Mouse (Mus musculus): Measurements from ENCODE around the gene Olfr495. TPM values are rescaled to one million over a fixed set of nuclear protein-coding genes. Genes with fewer than 3 reads are reported as not detected.

The Olfr495 gene
- total and polyA plus RNA-seq, 3 experiments, result not detected

DNA sequence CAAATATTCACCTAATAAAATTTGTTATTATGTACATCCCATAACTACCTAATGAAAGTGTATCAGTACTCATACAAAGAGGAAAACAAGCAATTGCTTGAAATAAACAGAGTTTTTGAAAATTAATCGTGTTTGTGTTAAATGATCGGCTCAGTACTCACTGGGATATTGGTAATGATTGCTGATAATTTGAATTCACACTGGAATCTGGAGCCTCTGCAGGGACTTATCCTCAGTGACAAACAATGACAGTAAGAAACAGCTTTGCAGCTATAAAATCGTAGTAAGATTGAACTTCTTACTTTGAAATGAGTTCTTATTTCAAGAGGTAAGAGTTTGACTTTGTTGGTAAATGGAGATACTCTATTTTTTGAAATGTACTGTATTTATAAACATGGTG lies 27.9 kb upstream of the Olfr495 start, which contains the start of gene Olfr494:
Gene Olfr494, plus strand, starts transcription at position 301 of the 400 bp plus-strand sequence.
- no peak within 1 kb of the TSS for H3K27ac ChIP-seq (ENCODE audit: insufficient read depth, low read depth)
- H3K4me2 ChIP-seq (ENCODE audit: insufficient read depth, low read depth, poor library complexity, severe bottlenecking), result no peak within 1 kb of the TSS
- H3K4me1 ChIP-seq (ENCODE audit: control insufficient read depth in 1 of 2, insufficient read depth in 2 of 2), result no peaks in the 10 kb centered on the region
- H3K27me3 ChIP-seq (replicated peaks), result no peaks in the 10 kb centered on the region
- H3K36me3 ChIP-seq (replicated peaks in 1 of 2; ENCODE audit: control insufficient read depth in 1 of 2, insufficient read depth in 1 of 2, low read length in 1 of 2), result no peaks in the 10 kb centered on the region
- H3K9ac ChIP-seq (ENCODE audit: insufficient read depth, low read depth), result no peak within 1 kb of the TSS
- in situ Hi-C loops (cut with MboI; ENCODE audit: low pct_ligation_motif_present, low pct_unique_long_range_greater_than_20kb, low sequenced_read_pairs) (no loop called here), dilution Hi-C loops (cut with MboI; ENCODE audit: extremely low pct_ligation_motif_present, extremely low pct_unique_long_range_greater_than_20kb, low sequenced_read_pairs) (no loop called here)
- DNase-seq (ENCODE audit: extremely low read depth), result no peak
- no peaks in the 10 kb centered on the region for H3K79me2 ChIP-seq (replicated peaks; ENCODE audit: control insufficient read depth, extremely low read depth, insufficient read depth, poor library complexity, severe bottlenecking)
- H3K9me3 ChIP-seq (replicated peaks; ENCODE audit: low read length), result peaks cover 7% of the 10 kb centered on the region
- H3K4me3 ChIP-seq (replicated peaks in 1 of 3; ENCODE audit: low read depth in 2 of 3, low read length in 2 of 3, poor library complexity in 1 of 3), result no peak within 1 kb of the TSS
- TF ChIP-seq MAX (IDR thresholded peaks at IDR 0.05; ENCODE audit: low read length) (no peak), USF1 (IDR thresholded peaks at IDR 0.05; ENCODE audit: low read depth, low read length) (no peak), MXI1 (IDR thresholded peaks at IDR 0.05; ENCODE audit: low read depth, low read length) (no peak), RCOR1 (conservative IDR thresholded peaks at IDR 0.05; ENCODE audit: low read depth, low read length) (no peak), GABPA (IDR thresholded peaks at IDR 0.05; ENCODE audit: insufficient replicate concordance, low read depth, low read length) (no peak), NRF1 (IDR thresholded peaks at IDR 0.05; ENCODE audit: low read depth, low read length) (no peak), POLR2A (IDR thresholded peaks at IDR 0.05; ENCODE audit: low read depth, low read length) (no peak), MYC (IDR thresholded peaks at IDR 0.05; ENCODE audit: low read depth, low read length) (no peak), IRF4 (IDR thresholded peaks at IDR 0.05; ENCODE audit: low read depth, low read length) (no peak), POLR2AphosphoS2 (IDR thresholded peaks at IDR 0.05; ENCODE audit: low read depth, low read length) (no peak), HCFC1 (IDR thresholded peaks at IDR 0.05; ENCODE audit: low read depth, low read length) (no peak), EP300 (IDR thresholded peaks at IDR 0.05; ENCODE audit: low read length) (no peak), RAD21 (IDR thresholded peaks at IDR 0.05; ENCODE audit: low read depth, low read length) (no peak), USF2 (conservative IDR thresholded peaks at IDR 0.05; ENCODE audit: low read depth, low read length) (no peak), TCF12 (IDR thresholded peaks at IDR 0.05; ENCODE audit: low read depth, low read length) (no peak), CTCF (conservative IDR thresholded peaks at IDR 0.05 in 1 of 2, IDR thresholded peaks at IDR 0.05 in 1 of 2; ENCODE audit: low read depth in 2 of 2, low read length in 2 of 2) (no peak), TBP (conservative IDR thresholded peaks at IDR 0.05; ENCODE audit: low read depth, low read length) (no peak), MAFK (IDR thresholded peaks at IDR 0.05; ENCODE audit: insufficient replicate concordance, low read length) (no peak), SIN3A (IDR thresholded peaks at IDR 0.05; ENCODE audit: low read length) (no peak)

DNA sequence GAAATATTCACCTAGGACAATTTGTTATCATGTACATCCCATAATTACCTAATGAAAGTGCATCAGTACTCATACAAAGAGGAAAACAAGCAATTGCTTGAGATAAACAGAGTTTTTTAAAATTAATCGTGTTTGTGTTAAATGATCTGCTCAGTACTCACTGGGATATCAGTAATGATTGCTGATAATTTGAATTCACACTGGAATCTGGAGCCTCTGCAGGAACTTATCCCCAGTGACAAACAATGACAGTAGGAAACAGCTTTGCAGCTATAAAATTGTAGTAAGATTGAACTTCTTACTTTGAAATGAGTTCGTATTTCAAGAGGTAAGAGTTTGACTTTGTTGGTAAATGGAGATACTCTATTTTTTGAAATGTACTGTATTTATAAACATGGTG lies 27.2 kb downstream of the Olfr495 start, which contains the start of gene Olfr497:
Gene Olfr497, plus strand, starts transcription at position 301 of the 400 bp plus-strand sequence.
- H3K4me1 ChIP-seq (ENCODE audit: control insufficient read depth in 1 of 2, insufficient read depth in 2 of 2), result no peaks in the 10 kb centered on the region
- H3K27me3 ChIP-seq (replicated peaks), result no peaks in the 10 kb centered on the region
- peaks cover 18% of the 10 kb centered on the region for H3K9me3 ChIP-seq (replicated peaks; ENCODE audit: low read length)
- no peak within 1 kb of the TSS for H3K4me3 ChIP-seq (replicated peaks in 1 of 3; ENCODE audit: low read depth in 2 of 3, low read length in 2 of 3, poor library complexity in 1 of 3)
- dilution Hi-C loops (cut with MboI; ENCODE audit: extremely low pct_ligation_motif_present, extremely low pct_unique_long_range_greater_than_20kb, low sequenced_read_pairs) (no loop called here), in situ Hi-C loops (cut with MboI; ENCODE audit: low pct_ligation_motif_present, low pct_unique_long_range_greater_than_20kb, low sequenced_read_pairs) (no loop called here)
- no peak within 1 kb of the TSS for H3K27ac ChIP-seq (ENCODE audit: insufficient read depth, low read depth)
- H3K36me3 ChIP-seq (replicated peaks in 1 of 2; ENCODE audit: control insufficient read depth in 1 of 2, insufficient read depth in 1 of 2, low read length in 1 of 2), result no peaks in the 10 kb centered on the region
- no peak for TF ChIP-seq NRF1 (IDR thresholded peaks at IDR 0.05; ENCODE audit: low read depth, low read length)
- TF ChIP-seq ZNF384 (IDR thresholded peaks at IDR 0.05; ENCODE audit: low read depth, low read length), result no peak
- TF ChIP-seq CTCF (conservative IDR thresholded peaks at IDR 0.05 in 1 of 2, IDR thresholded peaks at IDR 0.05 in 1 of 2; ENCODE audit: low read depth in 2 of 2, low read length in 2 of 2), result no peak
- no peak for TF ChIP-seq ZC3H11A (IDR thresholded peaks at IDR 0.05; ENCODE audit: low read depth, low read length)
- TF ChIP-seq KAT2A (IDR thresholded peaks at IDR 0.05; ENCODE audit: insufficient replicate concordance, low read length), result no peak
- no peak for TF ChIP-seq ETS1 (conservative IDR thresholded peaks at IDR 0.05; ENCODE audit: low read depth, low read length)
- TF ChIP-seq USF2 (conservative IDR thresholded peaks at IDR 0.05; ENCODE audit: low read depth, low read length), result no peak
- TF ChIP-seq BHLHE40 (IDR thresholded peaks at IDR 0.05; ENCODE audit: low read depth, low read length), result no peak
- TF ChIP-seq E2F4 (IDR thresholded peaks at IDR 0.05; ENCODE audit: insufficient replicate concordance, low read depth, low read length), result no peak
- no peak within 1 kb of the TSS for H3K9ac ChIP-seq (ENCODE audit: insufficient read depth, low read depth)
- H3K79me2 ChIP-seq (replicated peaks; ENCODE audit: control insufficient read depth, extremely low read depth, insufficient read depth, poor library complexity, severe bottlenecking), result no peaks in the 10 kb centered on the region
- no peak for DNase-seq (ENCODE audit: extremely low read depth)
- no peak within 1 kb of the TSS for H3K4me2 ChIP-seq (ENCODE audit: insufficient read depth, low read depth, poor library complexity, severe bottlenecking)

Measured in CH12.LX (cell line).